Mouse (Mus musculus) spleen, postnatal 14 days (tissue): Measurements from ENCODE around the gene Col25a1.
A peak's percentile ranks its signal among the peaks of the same experiment; 100 is the strongest.

Source experiments
- DNase-seq, 2 experiments: peaks; one replicate each; pipeline ENCODE4 v3.0.0; 2021 to 2022; ENCODE audit warnings: low spot score in 2 of 2

The Col25a1 gene

GRCm38 (mm10) chr3:130574652-130575051 is 443.4 kb downstream of the Col25a1 start:
- DNase-seq = no peak

GRCm38 (mm10) chr3:130576683-130577082 is 445.4 kb downstream of the Col25a1 start:
- peak in 1 of 2 experiments; percentile 6 for DNase-seq

GRCm38 (mm10) chr3:130579501-130579900 is 448.2 kb downstream of the Col25a1 start:
- DNase-seq = no peak

- DNase-seq = no peak
These were observed 450.3 kb downstream of the Col25a1 start for GRCm38 (mm10) chr3:130581577-130581976.

GRCm38 (mm10) chr3:130582903-130583664 is 451.8 kb downstream of the Col25a1 start:
- DNase-seq = no peak

- DNase-seq = no peak
These were observed 452.7 kb downstream of the Col25a1 start for GRCm38 (mm10) chr3:130584007-130584406.

GRCm38 (mm10) chr3:130595050-130595449 is 463.7 kb downstream of the Col25a1 start:
- no peak for DNase-seq

GRCm38 (mm10) chr3:130601491-130601890 is 470.2 kb downstream of the Col25a1 start:
- no peak for DNase-seq

GRCm38 (mm10) chr3:130607924-130608323 is 476.6 kb downstream of the Col25a1 start:
- no peak for DNase-seq

GRCm38 (mm10) chr3:130614444-130614843 is 483.1 kb downstream of the Col25a1 start:
- no peak for DNase-seq

GRCm38 (mm10) chr3:130615625-130616024 is 484.3 kb downstream of the Col25a1 start:
- no peak for DNase-seq

GRCm38 (mm10) chr3:130617439-130617898 is 486.2 kb downstream of the Col25a1 start, which contains the start of gene Etnppl:
Etnppl (plus strand) TSS chr3:130617448.
- no peak for DNase-seq

GRCm38 (mm10) chr3:130620517-130621146 is 489.3 kb downstream of the Col25a1 start:
- DNase-seq = no peak

GRCm38 (mm10) chr3:130628358-130628757 is 497.1 kb downstream of the Col25a1 start:
- no peak for DNase-seq

GRCm38 (mm10) chr3:130633859-130634258 is 502.6 kb downstream of the Col25a1 start:
- DNase-seq = no peak

- no peak for DNase-seq
These were observed 515.0 kb downstream of the Col25a1 start for GRCm38 (mm10) chr3:130646110-130646810.
